Mouse (Mus musculus): ENCODE results near the gene Gm44511.

- TF ChIP-seq EP300 (IDR thresholded peaks at IDR 0.05; ENCODE audit: insufficient read depth, low read depth, low read length) = no peak
- no peak for TF ChIP-seq CTCF (IDR thresholded peaks at IDR 0.05; ENCODE audit: low read depth, low read length)
- TF ChIP-seq POLR2A (IDR thresholded peaks at IDR 0.05; ENCODE audit: insufficient read depth, low read length) = no peak
Observed at GRCm38 (mm10) chr6:128808532-128808931, 17.6 kb downstream of the Gm44511 start.

Measured in ES-Bruce4 (cell line).